Comparison of ENCODE assay signal across 12 mouse cellular contexts in the genomic region with DNA sequence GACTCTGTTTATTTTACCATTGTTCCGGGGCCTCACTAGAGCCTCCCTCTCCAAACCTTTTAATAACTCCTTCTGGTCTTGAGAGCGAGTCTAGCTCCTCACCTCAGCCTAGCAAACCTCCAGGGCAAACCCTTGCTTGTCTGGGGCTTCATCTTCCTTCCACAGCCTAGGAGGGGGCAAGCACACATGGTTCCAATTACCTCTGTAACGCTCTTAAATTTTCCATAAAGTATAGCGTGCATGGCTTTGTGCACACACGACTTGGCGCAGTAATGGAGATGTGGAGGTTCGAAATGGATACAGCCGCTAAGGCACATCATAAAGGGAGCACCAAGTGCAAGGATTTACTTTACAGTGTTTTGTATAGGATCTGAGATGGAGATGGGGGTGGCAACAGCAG. TPM values are rescaled to one million over a fixed set of nuclear protein-coding genes. Genes with fewer than 3 reads are reported as not detected.
DNase-seq lines count a peak whose midpoint lies in the region; ATAC-seq and TF ChIP-seq lines count a peak whose summit lies in the region.
"Had no signal": no experiment of that assay in that cellular context is flagged by ENCODE, and none has a peak within 500 bp of the region (broad histone marks: within the 10 kb centered on the region; RNA-seq: fewer than 3 reads in every experiment).

No protein-coding gene starts in this region.

- ATAC-seq in heart, embryonic 15.5 days (replicated peaks; ENCODE audit: insufficient number of reproducible peaks, insufficient read depth, low FRiP score, low read depth) = no peak
- no peak for ATAC-seq in midbrain, embryonic 12.5 days (ENCODE audit: low FRiP score, low read depth)
- ATAC-seq in midbrain, embryonic 15.5 days (replicated peaks) = no peak
- peak; percentile 76 for ATAC-seq in limb, embryonic 13.5 days (ENCODE audit: low FRiP score, low read depth)

- 77% methylated on average over 8 of the region's 8 CpGs for WGBS in heart, embryonic 15.5 days
- 75% methylated on average over 8 of the region's 8 CpGs for WGBS in midbrain, embryonic 12.5 days
- WGBS in midbrain, embryonic 15.5 days = 71% methylated on average over 8 of the region's 8 CpGs
- whole genome bisulfite sequencing in limb, embryonic 13.5 days = 19% methylated on average over 8 of the region's 8 CpGs

- H3K36me3 ChIP-seq in heart, embryonic 15.5 days = no peaks in the 10 kb centered on the region
- H3K36me3 ChIP-seq in midbrain, embryonic 12.5 days = no peaks in the 10 kb centered on the region
- no peaks in the 10 kb centered on the region for H3K36me3 ChIP-seq in midbrain, embryonic 15.5 days (replicated peaks)
- H3K36me3 ChIP-seq in limb, embryonic 13.5 days = no peaks in the 10 kb centered on the region

- peak overlapping the region; percentile 87 for H3K27ac ChIP-seq in heart, embryonic 15.5 days
- H3K27ac ChIP-seq in midbrain, embryonic 12.5 days (replicated peaks) = peak overlapping the region; percentile 50
- no peak overlapping the region for H3K27ac ChIP-seq in midbrain, embryonic 15.5 days
- H3K27ac ChIP-seq in limb, embryonic 13.5 days = peak overlapping the region; percentile 99
- no peak overlapping the region; the same call in 1 of the 2 replicates for H3K27ac ChIP-seq in layer of hippocampus, adult 2 months

- no peak for TF ChIP-seq CTCF in layer of hippocampus, adult 2 months (conservative IDR thresholded peaks at IDR 0.05)

- H3K4me2 ChIP-seq in heart, embryonic 15.5 days = no peak overlapping the region
- no peak overlapping the region for H3K4me2 ChIP-seq in midbrain, embryonic 12.5 days (replicated peaks)
- no peak overlapping the region for H3K4me2 ChIP-seq in midbrain, embryonic 15.5 days
- H3K4me2 ChIP-seq in limb, embryonic 13.5 days (replicated peaks) = peak overlapping the region; percentile 53

- H3K27me3 ChIP-seq in heart, embryonic 15.5 days = no peaks in the 10 kb centered on the region
- no peaks in the 10 kb centered on the region; the same call in 1 of the 2 replicates for H3K27me3 ChIP-seq in midbrain, embryonic 12.5 days
- H3K27me3 ChIP-seq in midbrain, embryonic 15.5 days (replicated peaks) = no peaks in the 10 kb centered on the region
- H3K27me3 ChIP-seq in limb, embryonic 13.5 days = no peaks in the 10 kb centered on the region

- H3K4me1 ChIP-seq in heart, embryonic 15.5 days (replicated peaks) = peaks cover 49% of the 10 kb centered on the region
- peaks cover 35% of the 10 kb centered on the region for H3K4me1 ChIP-seq in midbrain, embryonic 12.5 days
- peaks cover 26% of the 10 kb centered on the region for H3K4me1 ChIP-seq in midbrain, embryonic 15.5 days
- H3K4me1 ChIP-seq in limb, embryonic 13.5 days = peaks cover 60% of the 10 kb centered on the region

- no peak overlapping the region for H3K4me3 ChIP-seq in heart, embryonic 15.5 days
- H3K4me3 ChIP-seq in midbrain, embryonic 12.5 days = no peak overlapping the region
- H3K4me3 ChIP-seq in midbrain, embryonic 15.5 days = no peak overlapping the region
- no peak overlapping the region for H3K4me3 ChIP-seq in limb, embryonic 13.5 days
- H3K4me3 ChIP-seq in layer of hippocampus, adult 2 months = no peak overlapping the region

- no peak for DNase-seq in heart, postnatal 10 days
- no peak for DNase-seq in ovary, postnatal 10 days (ENCODE audit: low spot score)
- no peak for DNase-seq in layer of hippocampus, adult 2 months (ENCODE audit: low spot score in 2 of 2)
- no peak for DNase-seq in MN1 (ENCODE audit: low spot score)
- DNase-seq: cerebellum, adult 11 months; kidney, postnatal 14 days; right cerebral cortex, postnatal 14 days; thymus, adult 2 months had no signal

- H3K9ac ChIP-seq in heart, embryonic 15.5 days = 0 out of 2 replicates have a peak overlapping the region, but pooled peaks have one; percentile 18
- no peak overlapping the region for H3K9ac ChIP-seq in midbrain, embryonic 12.5 days (replicated peaks)
- H3K9ac ChIP-seq in midbrain, embryonic 15.5 days = no peak overlapping the region
- peak overlapping the region; percentile 39; the same call in 1 of the 2 replicates for H3K9ac ChIP-seq in limb, embryonic 13.5 days

- intact Hi-C loops in heart, postnatal 10 days (cut with DNase I) = no loop called here

- H3K9me3 ChIP-seq in heart, embryonic 15.5 days (replicated peaks) = no peaks in the 10 kb centered on the region
- H3K9me3 ChIP-seq in midbrain, embryonic 12.5 days = no peaks in the 10 kb centered on the region
- H3K9me3 ChIP-seq in midbrain, embryonic 15.5 days = no peaks in the 10 kb centered on the region
- H3K9me3 ChIP-seq in limb, embryonic 13.5 days = no peaks in the 10 kb centered on the region

RNA-seq across cellular contexts. Expression of gene Ddit4, which starts 14.2 kb away (rescaled TPM):
- 22.7 and 33.4 TPM in 2 replicates for polyA plus RNA-seq in heart, embryonic 15.5 days (2015; fragmentation: Nextera tagmentation; extraction: Ambion mirVana)
- 100 to 1,000 TPM in 1 of 2 experiments, 10 to 100 TPM in 1; 65.8 to 116 TPM for total RNA-seq in heart, postnatal 10 days (2021)
- polyA plus RNA-seq in midbrain, embryonic 12.5 days (2016; fragmentation: Nextera tagmentation; extraction: Ambion mirVana) = 47.6 and 51.6 TPM in 2 replicates
- 52.6 and 59.4 TPM in 2 replicates for polyA plus RNA-seq in midbrain, embryonic 15.5 days (2015; fragmentation: Nextera tagmentation; extraction: Ambion mirVana)
- polyA plus RNA-seq in limb, embryonic 13.5 days (2015; fragmentation: Nextera tagmentation; extraction: Ambion mirVana) = 75.9 and 77.0 TPM in 2 replicates
- total RNA-seq in layer of hippocampus, adult 2 months (2021) = 10 to 100 TPM; 63.6 to 66.7 TPM

RNA-seq across cellular contexts. Expression of gene Ascc1, which starts 36.8 kb away (rescaled TPM):
- 36.1 and 40.6 TPM in 2 replicates for polyA plus RNA-seq in heart, embryonic 15.5 days (2015; fragmentation: Nextera tagmentation; extraction: Ambion mirVana)
- total RNA-seq in heart, postnatal 10 days (2021) = 10 to 100 TPM; 20.8 to 22.8 TPM
- 37.4 and 39.6 TPM in 2 replicates for polyA plus RNA-seq in midbrain, embryonic 12.5 days (2016; fragmentation: Nextera tagmentation; extraction: Ambion mirVana)
- polyA plus RNA-seq in midbrain, embryonic 15.5 days (2015; fragmentation: Nextera tagmentation; extraction: Ambion mirVana) = 47.4 and 48.7 TPM in 2 replicates
- 44.9 and 46.0 TPM in 2 replicates for polyA plus RNA-seq in limb, embryonic 13.5 days (2015; fragmentation: Nextera tagmentation; extraction: Ambion mirVana)
- 10 to 100 TPM; 15.3 to 17.2 TPM for total RNA-seq in layer of hippocampus, adult 2 months (2021)

RNA-seq across cellular contexts. Expression of gene Anapc16, which starts 37.1 kb away (rescaled TPM):
- 85.4 and 92.2 TPM in 2 replicates for polyA plus RNA-seq in heart, embryonic 15.5 days (2015; fragmentation: Nextera tagmentation; extraction: Ambion mirVana)
- 10 to 100 TPM; 73.8 to 83.7 TPM for total RNA-seq in heart, postnatal 10 days (2021)
- polyA plus RNA-seq in midbrain, embryonic 12.5 days (2016; fragmentation: Nextera tagmentation; extraction: Ambion mirVana) = 110 and 115 TPM in 2 replicates
- 106 and 109 TPM in 2 replicates for polyA plus RNA-seq in midbrain, embryonic 15.5 days (2015; fragmentation: Nextera tagmentation; extraction: Ambion mirVana)
- 128 and 133 TPM in 2 replicates for polyA plus RNA-seq in limb, embryonic 13.5 days (2015; fragmentation: Nextera tagmentation; extraction: Ambion mirVana)
- total RNA-seq in layer of hippocampus, adult 2 months (2021) = 10 to 100 TPM; 64.8 to 71.4 TPM

Comparison
In these comparisons a context has a peak if more than half of its experiments do, and no peak if none do; other contexts are left out.
1. H3K27ac ChIP-seq: peak in heart, embryonic 15.5 days (single experiment), midbrain, embryonic 12.5 days (single experiment) and limb, embryonic 13.5 days (single experiment); none in midbrain, embryonic 15.5 days (single experiment) and layer of hippocampus, adult 2 months (single experiment).
2. H3K9ac ChIP-seq: peak in heart, embryonic 15.5 days (single experiment) and limb, embryonic 13.5 days (single experiment); none in midbrain, embryonic 12.5 days (single experiment) and midbrain, embryonic 15.5 days (single experiment).